Mouse (Mus musculus) ES-Bruce4 (cell line): ENCODE results near the gene Lamtor2.

Experiments
- EP300 ChIP-seq: IDR thresholded peaks from 2 replicates; pipeline ENCODE4 v1.6.1; 2011; ENCODE audit warnings: low read depth, low read length; ENCODE audit not compliant: insufficient read depth
- POLR2A ChIP-seq: IDR thresholded peaks from one replicate; pipeline ENCODE4 v1.8.1; 2011; ENCODE audit warnings: low read length; ENCODE audit not compliant: insufficient read depth

DNA sequence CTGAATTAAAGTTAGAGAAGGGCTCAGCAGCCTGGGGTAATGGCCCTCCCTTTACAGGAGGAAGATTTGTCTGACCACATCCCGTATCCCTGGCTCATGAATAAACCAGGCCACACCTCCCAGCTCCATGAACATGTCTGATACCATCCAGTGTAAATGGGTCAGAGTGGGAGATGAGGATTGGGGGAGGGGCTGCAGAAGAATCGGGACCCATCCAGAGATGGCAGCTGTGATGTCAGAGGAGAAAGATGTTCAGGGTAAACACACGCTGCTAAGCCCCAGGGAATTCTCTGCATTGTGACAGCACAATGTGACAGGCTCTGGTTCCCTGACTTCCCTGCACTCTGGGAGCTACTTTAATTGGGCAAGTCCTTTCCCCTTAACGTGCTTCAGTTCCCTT, 10.6 kb upstream of the Lamtor2 start:
- TF ChIP-seq EP300 (no peak), POLR2A (no peak)
